Mouse (Mus musculus): Measurements from ENCODE around the gene Myo19. TPM values are rescaled to one million over a fixed set of nuclear protein-coding genes. Genes with fewer than 3 reads are reported as not detected.
A peak's percentile ranks its signal among the peaks of the same experiment; 100 is the strongest.

Myo19 gene
- polyA plus RNA-seq, 1 experiment from 2014 or later: 5.1 TPM

DNA sequence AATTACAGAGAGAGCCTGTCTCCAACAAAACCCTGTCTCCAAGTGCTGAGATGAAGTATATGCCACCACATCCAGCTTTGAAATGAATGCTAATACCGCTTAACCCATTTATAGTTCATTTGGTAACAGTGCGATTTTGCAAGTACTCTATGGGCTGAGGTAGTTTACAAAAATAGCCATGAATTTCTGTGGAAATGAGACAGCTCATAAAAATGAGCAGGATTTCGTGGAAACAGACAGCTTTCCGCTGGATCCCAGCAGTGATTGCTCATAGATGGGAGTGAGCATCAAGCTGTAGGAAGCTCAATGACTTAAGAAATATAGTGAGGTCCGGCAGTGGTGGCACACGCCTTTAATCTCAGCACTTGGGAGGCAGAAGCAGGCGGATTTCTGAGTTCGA is 41.0 kb downstream of the Myo19 start:
- 87% methylated on average over 8 of the region's 8 CpGs for WGBS

DNA sequence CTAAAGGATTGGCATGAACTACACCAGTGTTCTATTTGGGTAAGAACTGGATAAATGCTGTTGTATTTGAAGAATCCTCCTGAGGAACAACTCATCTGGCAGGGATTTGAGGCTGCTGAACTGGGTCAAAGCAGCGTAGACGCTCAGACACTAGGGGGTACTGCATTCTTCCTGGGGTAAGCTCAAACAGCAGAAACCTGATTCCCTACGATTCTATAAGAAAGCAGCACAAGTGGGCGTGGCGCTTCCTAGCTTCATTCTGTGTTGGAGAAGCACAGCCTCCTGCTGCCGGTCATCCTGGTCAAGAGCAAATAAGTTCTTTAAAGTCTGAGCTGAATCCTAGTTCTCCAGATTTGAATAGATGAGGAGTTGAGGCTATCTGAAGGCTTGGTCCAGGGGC is 52.3 kb downstream of the Myo19 start:
- no peaks in the 10 kb centered on the region for H3K27me3 ChIP-seq
- H3K9me3 ChIP-seq: no peaks in the 10 kb centered on the region
- no peaks in the 10 kb centered on the region for H3K36me3 ChIP-seq
- no peaks in the 10 kb centered on the region for H3K4me1 ChIP-seq (replicated peaks)
- no peak overlapping the region for H3K27ac ChIP-seq
- H3K4me3 ChIP-seq: no peak overlapping the region
- 19% methylated on average over 6 of the region's 6 CpGs for WGBS
- no peak for ATAC-seq (ENCODE audit: low FRiP score)
- H3K9ac ChIP-seq: no peak overlapping the region
- no peak overlapping the region for H3K4me2 ChIP-seq

More for the DNA sequence above, 41.0 kb downstream of the Myo19 start:
- Histone ChIP-seq H3K9ac (peak overlapping the region; percentile 19; the same call in 1 of the 2 replicates), H3K36me3 (no peaks in the 10 kb centered on the region), H3K4me1 (replicated peaks) (peaks cover 11% of the 10 kb centered on the region), H3K9me3 (no peaks in the 10 kb centered on the region), H3K27ac (no peak overlapping the region), H3K4me2 (no peak overlapping the region), H3K27me3 (no peaks in the 10 kb centered on the region), H3K4me3 (no peak overlapping the region)
- no peak for ATAC-seq (ENCODE audit: low FRiP score)

DNA sequence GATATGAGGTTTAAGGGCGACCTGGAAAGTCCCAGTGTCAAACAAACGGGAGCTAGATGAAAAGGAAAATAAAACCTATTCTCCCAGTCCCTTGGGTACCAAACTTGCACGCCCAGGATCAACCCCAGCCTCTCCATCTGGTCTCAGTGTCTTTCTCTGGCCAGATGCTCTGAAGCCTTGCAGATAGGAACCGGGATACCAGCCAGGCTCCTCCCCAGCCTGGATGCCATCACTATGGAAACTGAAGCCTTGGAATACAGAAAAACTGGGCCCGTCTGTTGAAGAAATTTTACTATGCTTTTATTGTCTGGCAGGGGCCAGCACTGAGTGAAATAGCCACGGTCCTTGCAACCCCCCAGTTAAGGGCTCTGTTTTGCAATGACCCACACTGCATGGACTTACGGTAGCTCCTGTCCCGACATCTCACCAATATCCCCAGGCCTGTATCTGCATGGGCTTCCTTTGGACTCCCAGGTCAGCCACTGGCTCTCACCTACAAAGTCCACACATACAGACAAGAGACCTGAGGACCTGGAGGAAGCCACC is 59.6 kb downstream of the Myo19 start:
- no peaks in the 10 kb centered on the region for H3K36me3 ChIP-seq
- WGBS: 48% methylated on average over 8 of the region's 8 CpGs
- H3K4me3 ChIP-seq: no peak overlapping the region
- peak overlapping the region; percentile 48; the same call in 1 of the 2 replicates for H3K27ac ChIP-seq
- H3K4me1 ChIP-seq (replicated peaks): peaks cover 26% of the 10 kb centered on the region
- no peak overlapping the region for H3K9ac ChIP-seq
- H3K27me3 ChIP-seq: peaks cover 19% of the 10 kb centered on the region
- ATAC-seq (ENCODE audit: low FRiP score): no peak
- no peaks in the 10 kb centered on the region for H3K9me3 ChIP-seq
- no peak overlapping the region for H3K4me2 ChIP-seq

DNA sequence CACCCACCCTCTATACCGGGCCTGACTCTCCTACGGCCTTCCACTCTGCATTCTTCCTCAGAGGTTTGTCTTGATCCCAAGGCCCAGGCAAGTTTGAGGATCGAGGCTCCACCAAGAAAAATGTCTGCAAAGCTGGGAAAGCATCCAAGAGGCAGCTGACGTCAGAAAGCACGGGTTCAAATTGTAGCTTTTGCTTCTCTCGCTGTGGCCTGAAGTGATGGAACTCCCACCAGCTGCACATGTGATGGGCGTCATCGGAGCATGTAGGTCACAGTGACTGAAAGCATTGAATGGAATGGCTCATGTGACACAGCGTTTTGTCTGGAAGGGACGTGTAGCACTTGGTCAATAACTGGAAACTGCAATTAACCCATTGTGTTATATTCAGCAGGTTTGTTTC is 60.2 kb downstream of the Myo19 start:
- Histone ChIP-seq H3K27me3 (peaks cover 24% of the 10 kb centered on the region), H3K9ac (no peak overlapping the region), H3K9me3 (no peaks in the 10 kb centered on the region), H3K27ac (0 out of 2 replicates have a peak overlapping the region, but pooled peaks have one; percentile 48), H3K4me1 (replicated peaks) (peaks cover 31% of the 10 kb centered on the region), H3K4me2 (no peak overlapping the region), H3K4me3 (no peak overlapping the region), H3K36me3 (no peaks in the 10 kb centered on the region)
- ATAC-seq (ENCODE audit: low FRiP score): no peak
- 64% methylated on average over 10 of the region's 10 CpGs for WGBS

DNA sequence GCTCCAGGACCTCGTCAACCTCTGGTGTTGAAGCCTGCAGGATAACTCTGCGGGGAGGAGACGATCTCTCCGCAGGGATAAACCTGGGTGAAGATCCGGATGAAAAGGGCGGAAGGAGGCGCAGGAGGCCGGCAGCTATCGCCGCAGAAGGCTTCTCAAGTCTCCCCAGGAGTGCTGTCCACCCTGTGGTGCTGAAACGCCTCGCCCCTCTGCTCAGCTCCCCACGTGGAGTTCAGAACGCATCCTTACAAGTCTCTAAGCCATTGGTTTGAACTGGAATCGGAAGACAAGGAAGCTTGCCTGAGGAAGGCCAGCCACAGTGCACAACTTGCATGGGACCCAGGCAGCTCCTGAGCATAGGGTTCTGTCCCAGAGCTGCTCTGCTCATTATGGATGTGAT is 64.0 kb downstream of the Myo19 start:
- H3K4me2 ChIP-seq: peak overlapping the region; percentile 43
- peaks cover 35% of the 10 kb centered on the region for H3K4me1 ChIP-seq (replicated peaks)
- no peaks in the 10 kb centered on the region for H3K36me3 ChIP-seq
- 3% methylated on average over 15 of the region's 15 CpGs for WGBS
- ATAC-seq (ENCODE audit: low FRiP score): no peak
- no peaks in the 10 kb centered on the region for H3K9me3 ChIP-seq
- H3K27ac ChIP-seq: no peak overlapping the region
- H3K4me3 ChIP-seq: no peak overlapping the region
- H3K27me3 ChIP-seq: peaks cover 39% of the 10 kb centered on the region
- H3K9ac ChIP-seq: no peak overlapping the region

DNA sequence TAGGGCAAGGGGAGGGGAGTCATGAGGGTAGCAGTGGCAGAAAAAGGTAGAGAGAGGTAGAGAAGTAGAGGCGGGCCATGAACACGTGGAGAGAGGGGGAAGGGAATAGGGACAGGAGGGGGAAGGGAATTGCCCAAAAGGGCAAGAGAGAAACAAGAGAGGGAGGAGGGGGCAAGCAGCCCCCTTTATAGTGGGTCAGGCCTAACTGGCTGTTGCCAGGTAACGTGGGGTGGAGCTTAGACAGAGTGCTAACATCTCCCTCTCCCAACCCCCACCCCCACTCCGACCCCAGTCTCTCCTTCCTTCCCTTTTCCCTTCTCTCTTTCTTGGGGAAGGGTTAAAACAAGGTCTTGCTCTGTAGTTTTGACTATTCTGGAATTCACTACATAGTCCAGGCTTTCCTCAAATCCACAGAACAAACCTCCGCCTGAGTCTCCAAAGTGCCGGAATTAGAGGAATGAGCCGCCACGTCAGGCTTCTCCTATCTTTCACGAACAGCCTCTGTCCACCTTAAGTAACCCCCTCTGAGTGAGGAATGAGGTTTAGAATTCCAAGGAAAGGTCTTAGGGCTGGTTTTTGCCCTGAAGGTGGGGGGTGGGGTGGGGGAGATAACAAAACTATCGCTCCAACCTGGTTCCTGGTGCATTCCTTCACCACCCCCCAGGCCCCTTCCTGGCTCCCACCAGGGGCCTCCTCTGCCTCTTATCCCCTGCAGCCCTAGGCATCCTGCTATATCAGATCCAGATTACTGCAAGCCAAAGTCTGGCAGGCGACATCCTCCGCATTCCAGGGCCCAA is 64.9 kb downstream of the Myo19 start:
- Histone ChIP-seq H3K4me2 (0 out of 2 replicates have a peak overlapping the region, but pooled peaks have one; percentile 8), H3K9ac (no peak overlapping the region), H3K36me3 (no peaks in the 10 kb centered on the region), H3K9me3 (no peaks in the 10 kb centered on the region), H3K27ac (no peak overlapping the region), H3K27me3 (peaks cover 39% of the 10 kb centered on the region), H3K4me1 (replicated peaks) (peaks cover 29% of the 10 kb centered on the region), H3K4me3 (no peak overlapping the region)
- 4% methylated on average over 12 of the region's 12 CpGs for WGBS
- no peak for ATAC-seq (ENCODE audit: low FRiP score)

DNA sequence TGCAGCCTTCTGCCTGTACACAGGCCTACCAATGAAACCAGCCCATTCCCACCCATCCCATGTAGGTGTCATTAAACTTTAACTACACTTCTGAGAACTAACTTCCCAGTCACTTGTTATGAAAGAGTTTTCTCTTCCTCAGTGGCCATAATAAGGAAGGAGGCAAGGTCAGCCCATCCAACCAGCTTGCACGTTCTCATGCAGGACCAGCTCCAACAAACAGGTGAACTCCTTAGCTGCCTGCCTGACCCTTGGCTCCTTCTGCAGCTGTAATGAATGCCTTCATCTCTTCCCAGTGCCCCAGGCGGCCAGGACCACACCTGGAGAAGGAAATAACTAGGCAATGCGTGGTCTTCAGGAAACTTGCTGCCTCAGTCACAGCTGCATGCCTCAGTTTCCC is 65.9 kb downstream of the Myo19 start:
- Histone ChIP-seq H3K9me3 (no peaks in the 10 kb centered on the region), H3K4me2 (no peak overlapping the region), H3K4me3 (no peak overlapping the region), H3K27ac (no peak overlapping the region), H3K4me1 (replicated peaks) (peaks cover 23% of the 10 kb centered on the region), H3K27me3 (peaks cover 39% of the 10 kb centered on the region), H3K36me3 (no peaks in the 10 kb centered on the region), H3K9ac (no peak overlapping the region)
- ATAC-seq (ENCODE audit: low FRiP score): no peak
- WGBS: 73% methylated on average over 3 of the region's 3 CpGs

DNA sequence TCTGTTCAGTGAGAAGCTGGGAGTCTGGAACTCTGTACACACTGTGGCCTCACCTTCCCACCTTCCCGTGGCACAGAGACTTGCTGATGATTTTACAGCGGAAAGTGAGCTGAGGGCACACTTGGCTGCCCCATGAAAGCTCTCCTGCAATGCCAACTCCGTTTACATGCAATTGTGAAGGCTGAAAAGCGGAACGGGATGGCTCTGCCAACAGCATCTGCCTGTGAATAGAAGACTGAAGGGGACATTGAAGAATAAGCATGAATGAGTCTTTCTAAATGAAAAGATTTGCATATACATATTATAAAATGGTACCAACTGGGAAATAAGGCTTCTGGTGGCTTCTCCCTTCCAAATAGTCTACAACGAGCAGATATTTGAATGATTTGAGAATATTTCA is 67.3 kb downstream of the Myo19 start:
- WGBS: 53% methylated on average over 6 of the region's 6 CpGs
- no peak for ATAC-seq (ENCODE audit: low FRiP score)

DNA sequence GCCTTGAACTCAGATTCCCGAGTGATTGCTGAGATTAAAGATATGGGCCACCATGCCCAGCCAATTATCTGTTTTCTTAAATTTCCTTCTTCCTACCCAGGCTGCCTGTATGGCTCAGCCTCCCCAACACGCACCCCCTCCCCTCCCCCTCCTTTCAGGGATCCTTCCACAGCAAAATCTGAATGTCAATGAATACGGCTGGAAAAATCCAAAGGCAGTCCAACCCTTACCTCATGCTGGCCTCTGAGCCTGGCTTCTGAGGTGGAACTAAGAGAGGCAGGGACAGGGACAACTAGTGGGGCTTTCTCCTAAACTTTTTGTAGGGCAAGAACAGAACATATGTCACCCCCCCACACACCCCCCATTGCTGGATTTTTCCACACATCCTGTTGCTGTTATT is 68.2 kb downstream of the Myo19 start:
- H3K9me3 ChIP-seq: no peaks in the 10 kb centered on the region
- ATAC-seq (ENCODE audit: low FRiP score): no peak
- H3K4me2 ChIP-seq: no peak overlapping the region
- H3K27me3 ChIP-seq: peaks cover 34% of the 10 kb centered on the region; the same call in 1 of the 2 replicates
- WGBS: 48% methylated on average over 3 of the region's 3 CpGs
- H3K9ac ChIP-seq: no peak overlapping the region
- peaks cover 23% of the 10 kb centered on the region for H3K4me1 ChIP-seq (replicated peaks)
- no peak overlapping the region for H3K4me3 ChIP-seq
- no peaks in the 10 kb centered on the region for H3K36me3 ChIP-seq
- no peak overlapping the region for H3K27ac ChIP-seq

More for the DNA sequence above, 67.3 kb downstream of the Myo19 start:
- H3K27ac ChIP-seq: no peak overlapping the region
- H3K4me3 ChIP-seq: no peak overlapping the region
- H3K9me3 ChIP-seq: no peaks in the 10 kb centered on the region
- peaks cover 23% of the 10 kb centered on the region for H3K4me1 ChIP-seq (replicated peaks)
- H3K9ac ChIP-seq: no peak overlapping the region
- H3K36me3 ChIP-seq: no peaks in the 10 kb centered on the region
- H3K4me2 ChIP-seq: no peak overlapping the region
- peaks cover 39% of the 10 kb centered on the region for H3K27me3 ChIP-seq

DNA sequence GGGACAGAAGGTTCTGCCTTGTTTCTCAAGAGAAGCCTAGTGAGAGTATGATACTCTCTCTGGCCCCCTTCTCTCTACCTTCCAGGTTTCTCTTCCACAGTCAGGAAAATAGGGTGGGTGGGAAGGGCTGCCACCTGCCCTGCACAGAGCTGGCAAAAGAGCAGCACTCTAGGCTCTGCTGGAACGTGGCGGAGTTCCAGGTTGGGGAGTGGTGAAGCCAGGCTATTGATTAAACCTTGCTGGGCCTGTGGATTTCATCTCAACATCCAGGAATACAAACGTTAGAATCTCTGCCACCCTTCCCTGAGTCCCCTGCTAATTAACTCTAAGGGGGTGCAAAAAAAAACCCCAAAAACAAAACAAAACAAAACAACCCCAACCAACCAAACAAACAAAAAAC is 68.6 kb downstream of the Myo19 start:
- WGBS: 49% methylated on average over 3 of the region's 3 CpGs
- Histone ChIP-seq H3K27me3 (peaks cover 29% of the 10 kb centered on the region; the same call in 1 of the 2 replicates), H3K4me1 (replicated peaks) (peaks cover 20% of the 10 kb centered on the region), H3K27ac (no peak overlapping the region), H3K9me3 (no peaks in the 10 kb centered on the region), H3K9ac (no peak overlapping the region), H3K4me3 (no peak overlapping the region), H3K36me3 (no peaks in the 10 kb centered on the region), H3K4me2 (no peak overlapping the region)
- no peak for ATAC-seq (ENCODE audit: low FRiP score)

DNA sequence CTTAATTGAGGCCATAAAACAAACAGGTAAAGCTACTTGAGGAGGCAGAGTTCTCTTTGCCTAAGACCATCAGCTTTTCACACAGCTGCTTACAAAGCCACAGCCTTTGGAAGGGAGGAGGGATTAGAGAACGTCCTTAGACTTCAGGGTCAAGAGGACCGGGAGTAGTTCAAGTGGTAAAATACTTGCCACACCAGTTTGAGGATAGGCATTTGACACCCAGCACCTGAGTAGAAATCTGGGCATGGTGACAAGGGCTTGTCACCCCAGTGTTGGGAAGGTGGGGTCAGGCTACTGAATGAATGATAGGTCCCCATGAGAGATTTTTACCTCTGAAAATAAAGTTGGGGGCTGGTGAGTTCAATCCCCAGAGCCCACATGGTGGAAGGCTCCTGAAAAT is 72.7 kb downstream of the Myo19 start:
- no peak overlapping the region for H3K4me3 ChIP-seq
- no peak overlapping the region for H3K27ac ChIP-seq
- no peaks in the 10 kb centered on the region for H3K36me3 ChIP-seq
- WGBS: 68% methylated on average over 2 of the region's 2 CpGs
- no peaks in the 10 kb centered on the region for H3K9me3 ChIP-seq
- H3K4me2 ChIP-seq: no peak overlapping the region
- H3K27me3 ChIP-seq: peaks cover 26% of the 10 kb centered on the region
- no peak overlapping the region for H3K9ac ChIP-seq
- ATAC-seq (ENCODE audit: low FRiP score): no peak
- peaks cover 6% of the 10 kb centered on the region for H3K4me1 ChIP-seq (replicated peaks)

DNA sequence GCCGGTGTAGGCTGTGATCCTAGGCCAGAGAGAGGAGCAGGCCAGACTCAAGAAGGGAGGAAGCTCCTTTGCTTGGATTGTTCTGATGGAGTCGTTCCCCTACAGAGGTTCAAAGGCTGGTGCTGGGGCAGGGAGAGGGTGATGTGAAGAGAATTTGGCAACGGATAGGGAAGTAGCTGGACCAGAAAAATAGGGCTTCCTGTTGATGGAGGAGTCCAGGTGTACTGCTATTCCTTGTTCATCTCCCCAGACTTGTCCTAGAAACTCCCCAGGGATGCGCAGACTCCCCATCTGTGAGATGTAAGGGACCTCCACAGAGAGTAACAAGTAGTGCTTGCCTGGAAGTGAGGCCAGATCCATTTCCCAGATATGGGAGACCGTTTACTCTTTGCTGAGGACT is 76.5 kb downstream of the Myo19 start:
- 36% methylated on average over 5 of the region's 5 CpGs for WGBS

DNA sequence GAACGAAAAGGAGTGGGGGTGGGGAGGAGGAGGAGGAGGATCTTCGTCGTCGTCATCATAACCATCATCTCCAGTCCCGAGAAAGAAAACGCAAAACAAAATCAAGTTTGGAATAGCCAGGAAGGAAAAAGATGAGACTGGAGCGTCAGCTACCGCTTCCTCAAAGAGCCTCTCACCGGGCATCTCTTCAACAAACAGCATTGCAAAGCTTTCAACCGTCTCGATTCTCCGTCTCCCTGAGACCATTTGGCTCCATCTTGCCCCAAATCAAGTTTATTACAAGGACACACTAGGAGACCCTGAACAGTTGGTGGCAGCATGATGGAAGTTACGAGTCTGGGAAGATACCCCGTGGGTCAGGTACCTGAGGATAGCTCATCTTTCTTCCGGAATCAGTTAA is 77.2 kb downstream of the Myo19 start:
- no peak overlapping the region for H3K27ac ChIP-seq
- peak overlapping the region; percentile 64 for H3K4me2 ChIP-seq
- H3K9me3 ChIP-seq: no peaks in the 10 kb centered on the region
- WGBS: 13% methylated on average over 15 of the region's 15 CpGs
- peak overlapping the region; percentile 39 for H3K4me3 ChIP-seq
- peaks cover 26% of the 10 kb centered on the region for H3K4me1 ChIP-seq (replicated peaks)
- no peaks in the 10 kb centered on the region for H3K36me3 ChIP-seq
- ATAC-seq (ENCODE audit: low FRiP score): no peak
- H3K9ac ChIP-seq: no peak overlapping the region
- H3K27me3 ChIP-seq: peaks cover 61% of the 10 kb centered on the region

More for the DNA sequence above, 76.5 kb downstream of the Myo19 start:
- Histone ChIP-seq H3K4me1 (replicated peaks) (peaks cover 26% of the 10 kb centered on the region), H3K9ac (no peak overlapping the region), H3K9me3 (no peaks in the 10 kb centered on the region), H3K4me2 (no peak overlapping the region), H3K4me3 (no peak overlapping the region), H3K36me3 (no peaks in the 10 kb centered on the region), H3K27me3 (peaks cover 59% of the 10 kb centered on the region), H3K27ac (no peak overlapping the region)
- ATAC-seq (ENCODE audit: low FRiP score): no peak
